Mouse (Mus musculus) MEL (cell line): ENCODE data around the gene Krt23.

Experiments used
- CTCF ChIP-seq, 3 experiments: IDR thresholded peaks in 2 of 3; conservative IDR thresholded peaks in 1 of 3; 2 replicates each; pipeline ENCODE4 v1.5.1; 2011 to 2012; ENCODE audit warnings: low read length in 3 of 3, low read depth in 2 of 3, mild to moderate bottlenecking in 2 of 3, improper control_type of control experiment in 1 of 3, inconsistent platforms in 1 of 3, mixed read lengths in 1 of 3, moderate library complexity in 1 of 3; ENCODE audit not compliant: control insufficient read depth in 1 of 3, insufficient read depth in 1 of 3, poor library complexity in 1 of 3, severe bottlenecking in 1 of 3
- EP300 ChIP-seq, 2 experiments: IDR thresholded peaks; 2 replicates each; pipeline ENCODE4 v1.6.1; 2011; ENCODE audit warnings: improper control_type of control experiment in 2 of 2, low read length in 2 of 2, low read depth in 1 of 2, mild to moderate bottlenecking in 1 of 2
- JUND ChIP-seq: IDR thresholded peaks from 2 replicates; pipeline ENCODE4 v1.6.1; 2011; ENCODE audit warnings: low read depth, mild to moderate bottlenecking, improper control_type of control experiment, low read length
- MAFK ChIP-seq: IDR thresholded peaks from 2 replicates; pipeline ENCODE4 v1.6.1; 2011; ENCODE audit warnings: low read depth, mild to moderate bottlenecking, low read length, improper control_type of control experiment, borderline replicate concordance
- POLR2A ChIP-seq, 2 experiments: IDR thresholded peaks; 2 replicates each; pipeline ENCODE4 v1.6.1; 2011 to 2012; ENCODE audit warnings: low read length in 2 of 2, mild to moderate bottlenecking in 2 of 2, control low read depth in 1 of 2, improper control_type of control experiment in 1 of 2, low read depth in 1 of 2, moderate library complexity in 1 of 2; ENCODE audit not compliant: control insufficient read depth in 1 of 2, insufficient read depth in 1 of 2, poor library complexity in 1 of 2
- RAD21 ChIP-seq: IDR thresholded peaks from 2 replicates; pipeline ENCODE4 v1.6.1; 2011; ENCODE audit warnings: mild to moderate bottlenecking, low read depth, low read length, improper control_type of control experiment
- USF1 ChIP-seq: IDR thresholded peaks from 2 replicates; pipeline ENCODE4 v1.6.1; 2014; ENCODE audit warnings: low read depth, mild to moderate bottlenecking, inconsistent platforms, low read length, improper control_type of control experiment, moderate library complexity

- TF ChIP-seq POLR2A (IDR thresholded peaks at IDR 0.05; ENCODE audit: control insufficient read depth in 1 of 2, insufficient read depth in 1 of 2, low read depth in 1 of 2, low read length in 2 of 2, poor library complexity in 1 of 2) (no peak), MAFK (no peak), RAD21 (no peak), EP300 (IDR thresholded peaks at IDR 0.05; ENCODE audit: low read depth in 1 of 2, low read length in 2 of 2) (no peak), USF1 (no peak), CTCF (IDR thresholded peaks at IDR 0.05 in 2 of 3, conservative IDR thresholded peaks at IDR 0.05 in 1 of 3; ENCODE audit: control insufficient read depth in 1 of 3, insufficient read depth in 1 of 3, low read depth in 2 of 3, low read length in 3 of 3, poor library complexity in 1 of 3, severe bottlenecking in 1 of 3) (no peak), JUND (no peak)
Measured at GRCm38 (mm10) chr11:99468566-99468965, 24.4 kb downstream of the Krt23 start.
